In genomic region chr6:91965060-91965459, GRCm38 (mm10) we compare ENCODE assay signal across 16 mouse cellular contexts. TPM values are rescaled to one million over a fixed set of nuclear protein-coding genes. Genes with fewer than 3 reads are reported as not detected.
DNase-seq lines count a peak whose midpoint lies in the region; ATAC-seq and TF ChIP-seq lines count a peak whose summit lies in the region.
"Had no signal": no experiment of that assay in that cellular context is flagged by ENCODE, and none has a peak within 500 bp of the region (broad histone marks: within the 10 kb centered on the region; RNA-seq: fewer than 3 reads in every experiment).

No protein-coding gene starts in this region.

- in situ Hi-C loops in Patski (cut with MboI; ENCODE audit: low pct_unique_long_range_greater_than_20kb) = loop anchor here (5.0 kb wide), 1 partner anchor 67 kb away; no protein-coding TSS in a partner anchor

- DNase-seq in kidney, adult 18-20 months = peak; percentile 28
- DNase-seq in kidney, postnatal 14 days = no peak
- peak; percentile 78 for DNase-seq in Patski (ENCODE audit: low read depth, low spot score)
- no peak for DNase-seq in right cerebral cortex, adult 18-20 months
- no peak for DNase-seq in retina, postnatal 1 day
- DNase-seq: adrenal gland, postnatal 25 days; cerebellum, adult 11 months; cerebellum, adult 18-20 months; cerebellum, adult 8-10 months; cerebellum, adult 9-11 months; cerebellum, postnatal 25 days; forebrain, postnatal 0 days had no signal

- H3K27me3 ChIP-seq in Patski = no peaks in the 10 kb centered on the region
- H3K27me3 ChIP-seq: embryonic facial prominence, embryonic 12.5 days; forebrain, embryonic 13.5 days; forebrain, embryonic 15.5 days had no signal

- CTCF ChIA-PET in Patski (lab: Charles Lee) = interaction anchor here (1.0 kb wide), 1 partner anchor 211 kb away, joined by 3 read pairs; no protein-coding TSS in a partner anchor

- POLR2A ChIA-PET in Patski (lab: Charles Lee) = no interaction called here

- peak; percentile 81 for ATAC-seq in Patski
- ATAC-seq: CD4-positive, CD25-positive, alpha-beta regulatory T cell, adult 4 months; forebrain, embryonic 13.5 days; forebrain, embryonic 15.5 days; forebrain, postnatal 0 days had no signal

- no peak for TF ChIP-seq CTCF in Patski (IDR thresholded peaks at IDR 0.05)

RNA-seq across cellular contexts. Expression of gene Fgd5, which starts 13.6 kb away (rescaled TPM):
- 0.06 TPM for polyA plus RNA-seq in Patski (2021)

Comparison
In these comparisons a context has a peak if more than half of its experiments do, and no peak if none do; other contexts are left out.
1. DNase-seq: peak in kidney, adult 18-20 months (single experiment) and Patski (single experiment); none in kidney, postnatal 14 days (single experiment), right cerebral cortex, adult 18-20 months (single experiment) and retina, postnatal 1 day (single experiment).